Mouse (Mus musculus): ENCODE measurements at regions not wholly inside any gene's neighbourhood (a gene's known extent, or its start where the extent isn't known, plus 50 kb on each side); places are given as distances from the start of the nearest gene placed in this dataset.

GRCm38 (mm10) chr7:115076781-115077180 lies 333.3 kb downstream of the Insc start:
- DNase-seq (ENCODE audit: low read depth, low spot score), result no peak
- Histone ChIP-seq H3K4me3 (ENCODE audit: insufficient read depth in 1 of 2, low read depth in 1 of 2, low read length in 2 of 2, poor library complexity in 1 of 2, severe bottlenecking in 1 of 2) (no peak overlapping the region), H3K9ac (ENCODE audit: insufficient read depth, low read depth, low read length, poor library complexity, severe bottlenecking) (no peak overlapping the region), H3K36me3 (ENCODE audit: control insufficient read depth, insufficient read depth, low read length, poor library complexity, severe bottlenecking) (no peaks in the 10 kb centered on the region), H3K9me3 (ENCODE audit: control insufficient read depth, insufficient read depth, low read depth, low read length) (no peaks in the 10 kb centered on the region), H3K27ac (ENCODE audit: insufficient read depth, low read depth, low read length, poor library complexity, severe bottlenecking) (no peak overlapping the region), H3K4me1 (ENCODE audit: control insufficient read depth in 2 of 2, insufficient read depth in 2 of 2, low read length in 2 of 2, poor library complexity in 1 of 2) (no peaks in the 10 kb centered on the region)
- no peak for TF ChIP-seq MAFK (IDR thresholded peaks at IDR 0.05; ENCODE audit: insufficient read depth, low read depth, low read length)
- TF ChIP-seq CHD2 (IDR thresholded peaks at IDR 0.05; ENCODE audit: low read depth, low read length), result no peak
- TF ChIP-seq ZNF384 (IDR thresholded peaks at IDR 0.05; ENCODE audit: low read depth, low read length), result no peak
- no peak for TF ChIP-seq ZC3H11A (IDR thresholded peaks at IDR 0.05; ENCODE audit: borderline replicate concordance, low read depth, low read length)
- no peak for TF ChIP-seq HCFC1 (IDR thresholded peaks at IDR 0.05; ENCODE audit: borderline replicate concordance, insufficient read depth, low read length)
- in situ Hi-C loops (cut with MboI; ENCODE audit: low sequenced_read_pairs in 2 of 2, unreplicated experiment in 2 of 2), result no loop called here

- no peak for TF ChIP-seq MAFK (IDR thresholded peaks at IDR 0.05; ENCODE audit: insufficient read depth, low read depth, low read length)
- no peak for TF ChIP-seq ZC3H11A (IDR thresholded peaks at IDR 0.05; ENCODE audit: borderline replicate concordance, low read depth, low read length)
- TF ChIP-seq ZNF384 (IDR thresholded peaks at IDR 0.05; ENCODE audit: low read depth, low read length), result no peak
- no peak for TF ChIP-seq HCFC1 (IDR thresholded peaks at IDR 0.05; ENCODE audit: borderline replicate concordance, insufficient read depth, low read length)
- no peak for TF ChIP-seq CHD2 (IDR thresholded peaks at IDR 0.05; ENCODE audit: low read depth, low read length)
- DNase-seq (ENCODE audit: low read depth, low spot score), result no peak
- no peaks in the 10 kb centered on the region for H3K4me1 ChIP-seq (ENCODE audit: control insufficient read depth in 2 of 2, insufficient read depth in 2 of 2, low read length in 2 of 2, poor library complexity in 1 of 2)
- in situ Hi-C loops (cut with MboI; ENCODE audit: low sequenced_read_pairs in 2 of 2, unreplicated experiment in 2 of 2), result no loop called here
- no peaks in the 10 kb centered on the region for H3K36me3 ChIP-seq (ENCODE audit: control insufficient read depth, insufficient read depth, low read length, poor library complexity, severe bottlenecking)
- H3K4me3 ChIP-seq (ENCODE audit: insufficient read depth in 1 of 2, low read depth in 1 of 2, low read length in 2 of 2, poor library complexity in 1 of 2, severe bottlenecking in 1 of 2), result no peak overlapping the region
- H3K9me3 ChIP-seq (ENCODE audit: control insufficient read depth, insufficient read depth, low read depth, low read length), result no peaks in the 10 kb centered on the region
- H3K9ac ChIP-seq (ENCODE audit: insufficient read depth, low read depth, low read length, poor library complexity, severe bottlenecking), result no peak overlapping the region
- no peak overlapping the region for H3K27ac ChIP-seq (ENCODE audit: insufficient read depth, low read depth, low read length, poor library complexity, severe bottlenecking)
Measured at GRCm38 (mm10) chr7:115084711-115085380, 341.4 kb downstream of the Insc start.

GRCm38 (mm10) chr7:115086542-115087448 lies 343.3 kb downstream of the Insc start:
- in situ Hi-C loops (cut with MboI; ENCODE audit: low sequenced_read_pairs in 2 of 2, unreplicated experiment in 2 of 2), result no loop called here
- Histone ChIP-seq H3K27ac (ENCODE audit: insufficient read depth, low read depth, low read length, poor library complexity, severe bottlenecking) (no peak overlapping the region), H3K9ac (ENCODE audit: insufficient read depth, low read depth, low read length, poor library complexity, severe bottlenecking) (no peak overlapping the region), H3K4me3 (ENCODE audit: insufficient read depth in 1 of 2, low read depth in 1 of 2, low read length in 2 of 2, poor library complexity in 1 of 2, severe bottlenecking in 1 of 2) (no peak overlapping the region), H3K36me3 (ENCODE audit: control insufficient read depth, insufficient read depth, low read length, poor library complexity, severe bottlenecking) (no peaks in the 10 kb centered on the region), H3K4me1 (ENCODE audit: control insufficient read depth in 2 of 2, insufficient read depth in 2 of 2, low read length in 2 of 2, poor library complexity in 1 of 2) (no peaks in the 10 kb centered on the region), H3K9me3 (ENCODE audit: control insufficient read depth, insufficient read depth, low read depth, low read length) (no peaks in the 10 kb centered on the region)
- DNase-seq (ENCODE audit: low read depth, low spot score), result no peak
- TF ChIP-seq HCFC1 (IDR thresholded peaks at IDR 0.05; ENCODE audit: borderline replicate concordance, insufficient read depth, low read length), result no peak
- TF ChIP-seq MAFK (IDR thresholded peaks at IDR 0.05; ENCODE audit: insufficient read depth, low read depth, low read length), result no peak
- no peak for TF ChIP-seq ZNF384 (IDR thresholded peaks at IDR 0.05; ENCODE audit: low read depth, low read length)
- TF ChIP-seq ZC3H11A (IDR thresholded peaks at IDR 0.05; ENCODE audit: borderline replicate concordance, low read depth, low read length), result no peak
- no peak for TF ChIP-seq CHD2 (IDR thresholded peaks at IDR 0.05; ENCODE audit: low read depth, low read length)

- no peak for DNase-seq (ENCODE audit: low read depth, low spot score)
- in situ Hi-C loops (cut with MboI; ENCODE audit: low sequenced_read_pairs in 2 of 2, unreplicated experiment in 2 of 2), result no loop called here
- Histone ChIP-seq H3K9me3 (ENCODE audit: control insufficient read depth, insufficient read depth, low read depth, low read length) (no peaks in the 10 kb centered on the region), H3K36me3 (ENCODE audit: control insufficient read depth, insufficient read depth, low read length, poor library complexity, severe bottlenecking) (no peaks in the 10 kb centered on the region), H3K4me1 (ENCODE audit: control insufficient read depth in 2 of 2, insufficient read depth in 2 of 2, low read length in 2 of 2, poor library complexity in 1 of 2) (no peaks in the 10 kb centered on the region), H3K4me3 (ENCODE audit: insufficient read depth in 1 of 2, low read depth in 1 of 2, low read length in 2 of 2, poor library complexity in 1 of 2, severe bottlenecking in 1 of 2) (no peak overlapping the region), H3K9ac (ENCODE audit: insufficient read depth, low read depth, low read length, poor library complexity, severe bottlenecking) (no peak overlapping the region), H3K27ac (ENCODE audit: insufficient read depth, low read depth, low read length, poor library complexity, severe bottlenecking) (no peak overlapping the region)
- TF ChIP-seq HCFC1 (IDR thresholded peaks at IDR 0.05; ENCODE audit: borderline replicate concordance, insufficient read depth, low read length), result no peak
- TF ChIP-seq ZNF384 (IDR thresholded peaks at IDR 0.05; ENCODE audit: low read depth, low read length), result no peak
- no peak for TF ChIP-seq MAFK (IDR thresholded peaks at IDR 0.05; ENCODE audit: insufficient read depth, low read depth, low read length)
- TF ChIP-seq CHD2 (IDR thresholded peaks at IDR 0.05; ENCODE audit: low read depth, low read length), result no peak
- no peak for TF ChIP-seq ZC3H11A (IDR thresholded peaks at IDR 0.05; ENCODE audit: borderline replicate concordance, low read depth, low read length)
Measured at GRCm38 (mm10) chr7:115092481-115093050, 349.1 kb downstream of the Insc start.

Data from ES-E14 (cell line).